Mouse (Mus musculus): ENCODE measurements around the gene Rbm33.
A peak's percentile ranks its signal among the peaks of the same experiment; 100 is the strongest.

Rbm33 gene

GRCm38 (mm10) chr5:28324457-28324856, 7.5 kb downstream of the Rbm33 start:
- DNase-seq (ENCODE audit: low read depth), result no peak

DNA sequence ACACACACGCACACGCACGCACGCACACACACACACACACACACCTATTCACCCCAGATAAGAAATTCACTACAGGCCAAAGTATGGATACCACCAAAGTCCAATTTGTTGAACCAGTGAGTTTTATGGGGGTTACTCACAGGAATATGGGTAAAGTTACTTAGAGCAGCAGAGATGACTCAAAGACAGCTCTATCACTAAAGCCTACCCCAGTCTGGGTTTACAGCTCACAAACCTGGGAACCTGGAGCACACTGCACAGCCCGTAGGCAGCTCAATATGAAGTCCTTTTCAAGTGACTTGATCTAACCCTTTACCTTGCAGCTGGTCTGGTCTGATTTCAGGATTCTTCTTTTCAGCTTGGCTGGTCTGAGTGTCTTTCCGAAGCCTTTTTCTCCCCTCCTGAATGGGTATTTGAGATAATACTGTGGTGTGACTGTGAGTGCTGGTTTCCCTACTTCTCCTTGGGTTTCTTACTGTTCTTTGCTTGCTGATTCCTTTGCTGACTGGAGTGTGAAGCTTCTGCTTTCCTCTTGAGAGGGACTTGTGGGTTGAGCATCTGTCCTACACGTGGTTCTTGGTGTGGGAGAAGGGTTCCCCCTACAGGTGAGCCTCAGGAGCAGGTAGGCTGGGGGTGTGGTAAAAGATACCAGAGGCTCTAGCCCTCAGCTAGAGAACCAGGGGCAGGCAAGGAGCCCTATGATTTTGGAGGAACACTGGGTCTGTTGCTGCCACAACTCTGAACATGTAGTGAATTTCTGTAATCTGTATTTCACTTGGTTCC, 12.3 kb downstream of the Rbm33 start:
- DNase-seq (ENCODE audit: low read depth), result no peak

GRCm38 (mm10) chr5:28333731-28334130, 16.8 kb downstream of the Rbm33 start:
- DNase-seq (ENCODE audit: low read depth), result no peak

- no peak for DNase-seq (ENCODE audit: low read depth)
These were observed 35.1 kb downstream of the Rbm33 start for GRCm38 (mm10) chr5:28351857-28352513.

DNA sequence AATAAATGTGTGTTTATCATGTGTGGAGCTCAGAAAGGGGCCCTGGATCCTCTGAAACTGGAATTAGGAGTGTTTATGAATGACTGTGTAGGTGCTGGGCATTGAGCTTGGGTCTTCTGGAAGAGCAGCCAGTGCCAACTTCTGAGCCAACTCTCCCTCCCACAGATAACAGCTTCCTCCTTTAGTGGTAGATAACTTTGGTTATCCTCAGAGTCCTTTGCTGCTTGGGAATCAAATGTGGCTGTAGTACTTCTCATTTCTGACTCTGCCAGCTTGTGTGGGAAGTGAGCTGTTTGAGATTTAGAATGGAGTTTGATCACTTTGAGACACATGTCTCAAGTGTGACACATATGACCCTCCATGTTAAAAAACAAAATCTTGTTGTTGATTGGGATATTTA, 38.7 kb downstream of the Rbm33 start:
- no peak for DNase-seq (ENCODE audit: low read depth)

DNA sequence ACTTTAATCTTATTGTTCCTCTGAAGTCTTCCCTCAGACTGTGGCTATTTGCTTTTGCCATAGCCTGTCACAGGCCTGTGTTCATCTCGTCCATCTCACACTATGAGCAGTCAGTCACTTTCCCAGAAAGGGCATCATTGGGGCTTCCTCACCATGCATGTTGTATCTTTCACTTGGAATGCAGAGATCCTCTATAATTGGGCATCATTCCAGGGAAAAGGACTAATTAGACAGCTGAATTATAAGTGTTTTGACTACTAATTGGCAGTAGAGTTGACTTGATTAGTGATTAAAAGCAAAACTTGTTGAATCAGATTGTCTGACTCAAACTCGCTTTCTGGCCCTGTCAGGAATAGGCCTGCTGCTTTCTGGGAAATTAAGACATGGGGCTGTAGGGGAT, 43.8 kb downstream of the Rbm33 start:
- DNase-seq (ENCODE audit: low read depth), result no peak

- DNase-seq (ENCODE audit: low read depth), result no peak
These were observed 51.1 kb downstream of the Rbm33 start for GRCm38 (mm10) chr5:28368056-28368455.

GRCm38 (mm10) chr5:28370836-28371235, 53.9 kb downstream of the Rbm33 start:
- no peak for DNase-seq (ENCODE audit: low read depth)

GRCm38 (mm10) chr5:28372172-28372664, 55.3 kb downstream of the Rbm33 start:
- no peak for DNase-seq (ENCODE audit: low read depth)

DNA sequence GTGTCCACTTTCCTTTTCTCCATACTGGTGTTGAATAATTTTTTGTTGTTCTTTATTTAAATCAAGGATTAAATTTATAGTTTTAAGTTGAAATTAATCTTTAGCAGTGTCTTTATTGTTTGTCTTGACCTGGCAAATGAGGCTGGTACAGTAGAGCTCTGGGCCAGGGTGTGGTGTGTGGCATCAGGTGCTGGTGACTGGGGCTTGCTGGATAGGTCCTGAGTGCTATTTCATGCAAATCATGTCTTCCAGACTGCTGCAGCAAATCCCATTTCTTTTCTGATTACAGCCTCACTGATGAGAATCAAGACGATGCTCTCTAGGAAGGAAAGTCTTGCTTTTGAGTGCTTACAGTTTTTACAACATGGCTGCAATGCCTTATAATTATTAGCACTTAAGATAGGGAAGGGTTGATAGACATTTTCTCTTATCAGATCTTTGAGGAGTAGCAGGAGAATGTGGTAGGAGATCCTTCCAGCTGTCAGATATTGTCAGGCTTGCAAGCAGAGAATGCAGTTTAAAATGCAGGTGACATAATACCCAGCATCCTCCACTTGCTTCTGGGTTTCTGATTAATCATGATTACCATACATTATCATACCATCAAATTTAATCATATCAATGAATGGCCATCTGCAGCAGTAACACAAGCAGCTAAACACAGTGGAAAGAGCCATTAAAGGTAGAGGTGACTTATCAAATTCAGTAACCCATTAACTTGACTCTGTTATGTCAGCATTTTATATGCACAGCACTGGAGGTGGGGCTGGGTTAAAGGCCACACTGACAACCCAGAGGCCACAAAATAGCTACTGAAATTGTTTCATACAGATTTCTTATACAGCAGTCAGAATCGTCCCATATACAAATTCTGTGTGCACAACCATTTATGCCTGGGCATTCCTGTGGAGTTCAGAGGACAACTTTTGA, 56.8 kb downstream of the Rbm33 start:
- DNase-seq (ENCODE audit: low read depth), result no peak

GRCm38 (mm10) chr5:28377299-28377698, 60.4 kb downstream of the Rbm33 start:
- no peak for DNase-seq (ENCODE audit: low read depth)

DNA sequence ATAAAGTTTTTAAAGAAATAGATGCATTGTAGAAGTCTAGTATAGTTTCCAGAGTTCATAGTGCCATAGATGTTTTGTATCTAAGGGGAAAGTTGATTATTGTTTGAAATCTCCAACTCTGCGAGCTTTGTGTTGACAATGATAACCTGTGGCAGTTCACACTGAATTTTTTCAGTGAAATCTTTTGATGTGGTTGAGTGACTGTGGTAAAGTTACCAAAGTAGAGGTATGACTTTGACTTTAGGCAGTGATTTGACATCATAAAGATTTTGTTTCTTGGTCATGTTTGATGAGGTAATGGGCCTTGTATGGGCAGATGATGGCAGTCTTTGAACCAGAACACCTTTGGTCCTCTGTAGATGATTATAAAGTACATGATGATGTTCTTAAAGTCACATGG, 65.4 kb downstream of the Rbm33 start:
- no peak for DNase-seq (ENCODE audit: low read depth)

DNA sequence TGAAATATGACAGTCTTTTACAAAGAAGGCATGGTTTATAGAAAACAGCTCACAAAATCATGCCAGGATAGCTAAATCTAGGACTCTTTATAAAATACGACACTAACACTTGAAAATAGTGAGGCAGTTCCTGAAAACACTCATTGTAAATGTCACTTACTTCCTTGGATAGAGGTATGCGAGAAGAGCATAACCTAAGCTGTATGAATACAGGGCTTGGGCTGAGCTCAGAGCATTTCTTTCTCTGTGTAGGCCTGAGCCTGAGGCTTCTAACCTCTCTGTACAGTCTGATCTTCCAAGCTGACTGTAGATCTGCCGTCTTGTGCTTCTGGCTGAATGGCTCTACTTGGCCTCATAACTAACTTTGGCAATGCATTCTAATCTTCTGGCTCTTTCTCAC, 69.9 kb downstream of the Rbm33 start:
- no peak for DNase-seq (ENCODE audit: low read depth)

- DNase-seq (ENCODE audit: low read depth), result no peak
These were observed 70.7 kb downstream of the Rbm33 start for GRCm38 (mm10) chr5:28387531-28388179.

GRCm38 (mm10) chr5:28388184-28388583, 71.3 kb downstream of the Rbm33 start:
- DNase-seq (ENCODE audit: low read depth), result peak; percentile 37

DNA sequence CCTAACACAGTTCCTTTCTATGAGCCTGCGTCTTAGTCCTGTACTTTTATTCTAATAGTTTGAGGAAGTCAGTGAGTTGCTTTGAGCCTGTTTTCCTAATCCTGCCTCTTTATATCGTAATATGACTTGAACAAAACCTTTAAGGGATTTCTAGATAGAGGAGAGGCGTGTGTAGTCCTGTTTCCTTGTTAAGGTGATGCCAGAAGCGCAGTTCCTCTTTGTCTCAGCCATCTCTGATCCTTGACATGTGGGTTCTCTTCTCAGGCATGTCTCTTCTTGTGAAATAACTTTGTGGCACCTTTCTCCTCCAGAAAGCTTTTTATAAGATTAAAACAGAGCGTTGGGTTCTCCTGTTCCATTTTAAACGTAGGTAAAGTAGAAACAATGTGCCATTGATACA, 73.3 kb downstream of the Rbm33 start:
- DNase-seq (ENCODE audit: low read depth), result no peak

DNA sequence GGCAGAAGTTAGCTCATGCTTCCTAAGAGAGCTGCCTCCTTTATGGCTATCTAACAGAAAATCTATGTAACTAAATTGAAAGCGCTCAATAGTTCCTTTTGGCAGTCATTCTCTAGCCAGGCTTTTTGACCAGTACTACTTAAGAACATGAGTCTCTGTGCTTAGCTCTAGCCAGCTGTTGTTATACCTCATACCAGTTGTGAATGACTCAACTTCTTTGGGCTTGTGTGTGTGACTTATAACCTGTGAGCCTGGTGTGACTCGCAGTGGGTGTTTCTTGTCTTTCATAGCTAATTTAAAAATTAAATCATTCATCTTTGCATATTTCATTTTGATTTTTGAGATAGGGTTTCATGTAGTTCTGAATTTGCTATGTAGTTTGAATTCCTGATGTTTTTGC, 80.4 kb downstream of the Rbm33 start:
- no peak for DNase-seq (ENCODE audit: low read depth)

DNA sequence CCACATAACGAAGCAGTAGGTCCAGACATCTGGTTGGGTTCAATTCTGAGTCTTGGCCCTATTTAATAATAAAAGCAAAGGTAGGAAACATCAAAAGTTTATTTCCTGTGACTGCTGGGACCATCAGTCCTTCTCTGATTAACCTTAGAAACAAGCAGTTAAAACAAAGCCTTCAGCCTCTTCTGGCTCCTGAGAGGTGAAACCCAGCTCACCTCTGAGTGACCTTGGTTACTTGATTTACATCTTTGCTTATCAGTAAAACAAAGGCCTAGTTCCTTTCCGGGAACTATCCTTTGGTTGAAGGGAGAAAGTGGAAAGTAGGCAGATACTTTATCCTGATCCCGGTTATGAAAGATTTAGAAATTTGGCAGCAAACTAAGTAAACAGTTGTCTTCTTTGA, 81.8 kb downstream of the Rbm33 start:
- no peak for DNase-seq (ENCODE audit: low read depth)

- no peak for DNase-seq (ENCODE audit: low read depth)
These were observed 82.7 kb downstream of the Rbm33 start for GRCm38 (mm10) chr5:28399451-28400115.

GRCm38 (mm10) chr5:28402756-28403155, 85.8 kb downstream of the Rbm33 start:
- DNase-seq (ENCODE audit: low read depth), result no peak

DNA sequence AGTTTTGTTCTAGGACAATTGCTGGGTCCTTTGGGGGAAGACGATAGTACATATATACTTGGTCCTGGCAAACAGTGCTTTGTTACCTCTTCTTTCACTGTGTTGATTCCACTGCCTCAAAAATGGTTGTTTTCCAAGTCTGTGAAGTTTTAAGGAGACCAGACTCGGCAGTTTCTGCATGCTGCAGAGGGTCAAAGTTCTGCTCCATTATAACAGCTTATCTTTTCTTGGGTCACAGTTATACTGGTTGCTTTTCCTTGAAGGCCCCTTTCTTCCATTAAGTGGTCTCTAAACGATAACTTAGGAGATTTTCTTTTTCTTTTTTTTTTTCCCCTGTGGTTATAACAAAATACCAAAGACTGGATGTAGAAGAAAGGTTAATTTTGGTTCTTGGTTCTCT, 89.7 kb downstream of the Rbm33 start:
- no peak for DNase-seq (ENCODE audit: low read depth)
